9 mouse cellular contexts compared by ENCODE assay signal in the genomic region with DNA sequence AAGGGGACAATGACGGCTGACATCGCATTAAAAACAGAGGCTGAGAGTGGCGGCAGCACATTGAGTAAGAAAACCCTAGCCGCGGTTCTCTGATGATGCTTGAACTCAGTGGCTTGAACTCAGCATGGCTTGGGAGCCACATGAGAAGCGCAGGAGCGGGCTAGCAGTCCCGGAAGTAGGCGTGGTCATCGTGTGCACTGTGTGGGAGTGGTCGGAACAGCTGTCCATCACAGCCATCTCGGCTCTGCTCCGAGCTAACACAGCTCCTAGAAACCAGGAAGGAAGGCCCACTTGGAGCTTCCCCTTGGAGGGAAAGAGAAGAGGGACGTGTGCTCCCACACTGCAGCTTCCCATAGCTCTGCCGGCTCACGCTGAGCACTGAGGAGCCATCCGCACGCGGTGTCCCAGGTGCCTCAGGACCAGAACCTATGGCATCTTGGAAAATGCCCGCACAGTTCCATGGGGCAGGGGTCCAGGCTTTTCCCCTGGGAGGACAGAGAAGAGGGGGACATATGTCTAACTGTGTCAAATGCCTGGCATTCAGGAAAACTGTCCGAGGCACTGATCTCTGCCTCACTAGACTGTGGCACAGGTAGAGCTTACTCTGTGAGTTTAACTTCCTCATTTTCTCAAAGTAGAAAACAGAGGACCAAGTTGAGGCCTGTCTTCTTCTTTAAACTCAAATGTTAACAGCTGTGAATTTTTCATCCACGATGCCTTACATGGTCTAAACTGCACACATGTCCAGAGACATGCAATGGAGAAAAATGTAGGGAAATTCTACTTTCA. TPM values are rescaled to one million over a fixed set of nuclear protein-coding genes. Genes with fewer than 3 reads are reported as not detected.
A peak's percentile ranks its signal among the peaks of the same experiment; 100 is the strongest.
DNase-seq lines count a peak whose midpoint lies in the region; ATAC-seq and TF ChIP-seq lines count a peak whose summit lies in the region.
"Had no signal": no experiment of that assay in that cellular context is flagged by ENCODE, and none has a peak within 500 bp of the region (broad histone marks: within the 10 kb centered on the region; RNA-seq: fewer than 3 reads in every experiment).

No protein-coding gene starts in this region.

- H3K36me3 ChIP-seq in hindbrain, embryonic 16.5 days (ENCODE audit: control insufficient read depth, insufficient read depth, low read length) = peaks cover 15% of the 10 kb centered on the region
- peaks cover 12% of the 10 kb centered on the region for H3K36me3 ChIP-seq in liver, postnatal 0 days (replicated peaks; ENCODE audit: insufficient read depth, low read length)

- no peaks in the 10 kb centered on the region for H3K4me1 ChIP-seq in hindbrain, embryonic 16.5 days (ENCODE audit: control insufficient read depth, insufficient read depth, low read depth, low read length)
- H3K4me1 ChIP-seq in liver, postnatal 0 days (ENCODE audit: insufficient read depth) = peaks cover 5% of the 10 kb centered on the region; the same call in 1 of the 2 replicates

- H3K4me3 ChIP-seq in hindbrain, embryonic 16.5 days (ENCODE audit: low read length) = 0 out of 2 replicates have a peak overlapping the region, but pooled peaks have one; percentile 7
- H3K4me3 ChIP-seq in liver, postnatal 0 days (ENCODE audit: low read depth, low read length) = 0 out of 2 replicates have a peak overlapping the region, but pooled peaks have one; percentile 4
- H3K4me3 ChIP-seq: heart, adult 2 months had no signal

- H3K9ac ChIP-seq in hindbrain, embryonic 16.5 days (ENCODE audit: low read depth, low read length) = 0 out of 2 replicates have a peak overlapping the region, but pooled peaks have one; percentile 17
- no peak overlapping the region; the same call in 1 of the 2 replicates for H3K9ac ChIP-seq in liver, postnatal 0 days (replicated peaks)

- H3K9me3 ChIP-seq in hindbrain, embryonic 16.5 days (ENCODE audit: control insufficient read depth, low read length) = no peaks in the 10 kb centered on the region; the same call in 1 of the 2 replicates
- H3K9me3 ChIP-seq in liver, postnatal 0 days (ENCODE audit: low read length) = no peaks in the 10 kb centered on the region

- H3K27ac ChIP-seq in hindbrain, embryonic 16.5 days (ENCODE audit: low read depth, low read length) = no peak overlapping the region
- H3K27ac ChIP-seq in liver, postnatal 0 days (ENCODE audit: low read depth) = no peak overlapping the region
- H3K27ac ChIP-seq: heart, adult 2 months had no signal

- H3K27me3 ChIP-seq in hindbrain, embryonic 16.5 days (replicated peaks; ENCODE audit: control insufficient read depth, insufficient read depth, low read length) = no peaks in the 10 kb centered on the region
- no peaks in the 10 kb centered on the region for H3K27me3 ChIP-seq in liver, postnatal 0 days (ENCODE audit: insufficient read depth, low read length)

- DNase-seq in CD4-positive, CD25-positive, alpha-beta regulatory T cell, adult 2 months (ENCODE audit: low read depth, low spot score) = peak; percentile 78
- DNase-seq in embryo, embryonic 11 days = peak; percentile 90
- DNase-seq in liver, postnatal 0 days = peak; percentile 80
- peak; percentile 67 for DNase-seq in retina, embryonic 14.5 days (ENCODE audit: low spot score)
- DNase-seq in MN1 (ENCODE audit: low spot score) = no peak

- WGBS in hindbrain, embryonic 16.5 days = 26% methylated on average over 22 of the region's 22 CpGs
- WGBS in liver, postnatal 0 days (ENCODE audit: insufficient replicate concordance) = 34% methylated on average over 22 of the region's 22 CpGs

- H3K4me2 ChIP-seq in hindbrain, embryonic 16.5 days (ENCODE audit: low read length) = peak overlapping the region; percentile 16
- peak overlapping the region; percentile 64 for H3K4me2 ChIP-seq in liver, postnatal 0 days (ENCODE audit: low read depth, low read length)

- TF ChIP-seq CTCF in liver, postnatal 0 days (IDR thresholded peaks at IDR 0.05; ENCODE audit: low read depth) = no peak

- TF ChIP-seq EP300 in liver, postnatal 0 days (IDR thresholded peaks at IDR 0.05; ENCODE audit: low read depth) = no peak

- ATAC-seq in CD4-positive, CD25-positive, alpha-beta regulatory T cell, adult 4 months = no peak
- ATAC-seq in hindbrain, embryonic 16.5 days = peak; percentile 80
- peak; percentile 96 for ATAC-seq in liver, postnatal 0 days
- ATAC-seq in frontal cortex, adult (ENCODE audit: low TSS enrichment) = no peak

RNA-seq across cellular contexts. Expression of a gene that starts 43.1 kb away (rescaled TPM):
- 1 to 10 TPM; 1.5 to 6.1 TPM for polyA plus RNA-seq in CD4-positive, CD25-positive, alpha-beta regulatory T cell, adult 4 months (2017; shearing (Covaris generic))
- polyA plus RNA-seq in hindbrain, embryonic 16.5 days (2015; fragmentation: Nextera tagmentation; extraction: Ambion mirVana) = 37.0 and 41.3 TPM in 2 replicates
- polyA plus RNA-seq in liver, postnatal 0 days (2015; fragmentation: Nextera tagmentation; extraction: Ambion mirVana) = 4.3 and 4.8 TPM in 2 replicates

Comparison
In these comparisons a context has a peak if more than half of its experiments do, and no peak if none do; other contexts are left out.
1. ATAC-seq: peak in hindbrain, embryonic 16.5 days (single experiment) and liver, postnatal 0 days (single experiment); none in CD4-positive, CD25-positive, alpha-beta regulatory T cell, adult 4 months (single experiment) and frontal cortex, adult (single experiment).